Mouse (Mus musculus) embryo, embryonic 10 days (tissue): ENCODE results near the gene Fam129a.
"Not testable (repeated sequence)": the region's sequence is repeated elsewhere in the genome, so short reads cannot be mapped to it uniquely, and the experiment has no call there.

ENCODE experiments used
- DNase-seq: peaks from one replicate; pipeline ENCODE4 v3.0.0-alpha.2; 2015; ENCODE audit warnings: low spot score

The Fam129a gene

DNA sequence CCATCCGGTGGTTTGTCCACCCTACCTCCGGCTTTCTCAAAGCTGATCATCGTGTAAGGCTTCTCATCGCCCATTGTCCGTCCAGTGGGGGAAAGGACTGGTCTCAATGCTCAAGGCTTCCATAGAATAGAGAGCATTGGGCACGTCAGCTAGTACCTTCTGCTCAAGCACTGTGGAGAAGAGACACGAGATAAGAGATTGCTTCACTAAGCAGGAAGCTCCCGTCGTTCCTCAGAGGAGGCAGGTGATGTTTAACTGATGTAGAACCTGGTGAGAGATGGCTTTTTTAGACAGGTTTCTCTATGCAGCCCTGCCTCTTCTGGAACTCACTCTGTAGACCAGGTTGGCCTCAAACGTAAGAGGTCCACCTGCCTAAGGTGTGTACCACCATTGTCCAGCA, 93.4 kb downstream of the Fam129a start:
- DNase-seq: no peak

DNA sequence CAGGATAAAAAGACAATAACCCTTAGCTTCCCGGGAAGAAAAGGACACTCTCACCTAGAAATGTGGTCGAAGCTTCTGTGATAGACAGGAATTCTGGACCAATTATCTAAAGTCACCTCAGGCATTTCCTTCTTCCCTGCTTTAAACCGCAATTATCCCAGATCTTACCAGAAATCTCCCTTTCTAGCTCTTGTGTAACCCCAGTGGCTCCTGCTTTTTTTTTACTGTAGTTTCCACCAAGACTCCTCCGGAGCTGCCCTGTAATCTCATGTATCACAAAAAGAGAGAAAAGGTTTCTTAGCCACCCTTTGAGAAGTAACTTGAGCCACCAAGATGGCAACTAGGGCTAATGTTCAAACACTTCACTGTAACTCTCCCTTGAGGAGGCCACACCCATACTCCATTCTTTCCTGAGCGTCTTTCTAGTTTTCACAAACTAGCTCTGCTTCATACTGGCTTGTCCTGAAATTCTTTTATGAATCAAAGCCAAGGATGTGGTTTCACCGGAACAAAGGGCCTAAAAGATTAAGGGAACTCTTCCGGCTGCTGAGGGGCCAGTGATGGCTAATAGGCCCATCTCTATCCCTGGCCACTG, 93.9 kb downstream of the Fam129a start:
- no peak for DNase-seq

DNA sequence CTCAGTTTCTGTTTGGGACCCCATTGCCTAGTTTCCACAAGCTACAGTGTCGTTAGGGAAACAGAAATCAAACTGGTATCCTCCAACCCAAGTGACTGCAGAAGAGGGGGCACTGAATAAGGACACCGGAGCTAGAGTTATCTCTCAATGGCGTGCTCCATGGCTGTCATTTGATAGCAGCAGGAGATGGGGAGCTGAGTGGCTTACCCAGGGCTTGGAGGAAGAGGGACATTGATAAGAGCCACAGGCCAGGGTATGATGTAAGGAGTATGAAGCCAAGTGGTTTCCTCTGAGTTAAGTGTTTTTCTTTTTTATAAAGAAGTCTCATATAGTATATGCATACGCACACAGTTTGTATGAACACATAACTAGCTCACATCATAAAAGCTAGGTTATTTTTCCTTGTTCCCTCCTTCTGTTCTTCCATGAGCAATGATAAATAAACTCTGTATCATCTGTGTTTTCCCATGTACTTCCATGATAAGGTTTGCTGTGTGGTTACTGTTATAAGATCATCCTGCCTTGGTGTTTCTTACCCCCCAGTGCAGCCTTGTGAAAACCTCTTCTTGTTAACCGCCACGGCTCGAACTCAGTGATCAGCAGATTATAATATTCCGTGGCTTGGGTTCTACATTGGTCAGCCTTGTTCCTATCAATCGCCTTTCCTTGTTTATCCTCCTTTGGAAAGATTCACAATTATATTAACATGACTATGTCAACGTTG, 96.5 kb downstream of the Fam129a start:
- DNase-seq: no peak

DNA sequence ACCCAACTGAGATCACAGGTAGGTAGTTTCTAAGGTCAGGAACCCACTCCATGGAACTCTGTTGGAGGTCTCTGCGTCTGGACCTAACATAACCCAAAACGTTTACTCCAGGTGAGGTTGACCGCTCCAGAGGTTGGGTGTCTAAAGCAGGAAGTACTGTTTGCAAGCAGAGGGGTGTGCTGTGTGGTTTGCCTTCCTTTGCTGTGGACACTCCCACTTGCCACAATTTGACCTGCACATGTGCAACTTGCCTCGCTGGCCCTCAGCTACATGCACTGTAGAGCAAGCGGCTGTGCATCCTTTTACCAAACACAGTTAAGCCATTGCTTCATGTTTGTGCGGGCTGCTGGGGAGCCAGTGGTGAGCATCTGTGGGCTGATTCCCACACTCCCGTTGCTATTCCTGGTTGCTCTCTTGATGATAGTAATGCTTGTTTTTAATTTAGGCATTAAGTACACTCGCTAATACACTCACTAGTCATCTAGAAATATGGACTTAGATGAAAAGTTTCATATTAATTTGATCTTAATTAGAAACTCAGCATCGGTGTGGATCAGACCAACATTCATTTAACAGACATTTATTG, 99.1 kb downstream of the Fam129a start:
- DNase-seq: no peak

DNA sequence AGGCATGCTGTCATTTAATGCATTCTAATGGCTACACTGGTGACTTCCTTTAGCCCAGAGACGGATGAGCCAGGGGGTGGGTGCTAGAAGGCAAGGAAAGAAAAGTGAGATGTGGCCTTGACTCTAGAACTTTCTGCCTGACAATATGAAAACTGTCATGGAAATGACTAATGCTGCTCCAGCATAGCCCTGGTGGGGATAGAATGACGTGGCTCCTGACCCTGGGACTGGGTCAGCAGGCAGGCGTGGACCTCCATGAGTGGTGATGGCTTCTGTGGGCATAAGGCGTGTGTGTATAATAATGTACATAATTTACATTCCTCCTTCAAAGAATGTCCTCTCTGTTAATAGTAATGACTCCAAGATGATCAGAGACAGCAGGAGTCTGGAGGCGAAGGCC, 104.7 kb downstream of the Fam129a start:
- no peak for DNase-seq

DNA sequence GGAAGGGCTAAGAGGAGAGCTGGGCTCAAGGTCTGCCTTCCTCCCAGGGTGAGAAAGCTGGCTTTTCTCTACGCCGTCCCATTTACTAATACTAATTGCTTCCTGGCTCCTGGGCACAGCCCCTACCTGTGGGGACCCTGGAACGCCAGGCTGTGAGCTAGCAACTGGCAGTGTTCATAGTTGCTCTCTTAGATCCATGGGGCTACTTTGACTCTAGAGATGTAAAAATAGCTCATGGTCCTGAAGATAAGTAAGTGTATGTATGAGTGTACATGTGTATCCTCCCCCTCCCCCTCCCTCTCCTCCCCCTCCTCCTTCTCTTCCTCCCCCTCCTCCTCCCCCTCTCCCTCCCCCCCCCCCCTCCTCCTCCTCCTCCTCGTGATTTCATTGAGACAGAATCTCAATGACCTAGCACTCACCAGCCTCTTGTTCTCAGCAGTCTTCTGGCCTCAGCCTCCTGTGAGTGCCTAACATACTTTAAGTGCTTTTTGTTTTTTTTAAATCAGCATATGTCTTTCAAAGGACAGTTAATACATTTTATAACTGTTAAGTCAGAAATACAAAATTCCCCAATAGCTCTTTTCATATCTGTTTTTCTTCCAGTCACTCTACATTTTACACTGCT, 106.3 kb downstream of the Fam129a start:
- DNase-seq: no peak

DNA sequence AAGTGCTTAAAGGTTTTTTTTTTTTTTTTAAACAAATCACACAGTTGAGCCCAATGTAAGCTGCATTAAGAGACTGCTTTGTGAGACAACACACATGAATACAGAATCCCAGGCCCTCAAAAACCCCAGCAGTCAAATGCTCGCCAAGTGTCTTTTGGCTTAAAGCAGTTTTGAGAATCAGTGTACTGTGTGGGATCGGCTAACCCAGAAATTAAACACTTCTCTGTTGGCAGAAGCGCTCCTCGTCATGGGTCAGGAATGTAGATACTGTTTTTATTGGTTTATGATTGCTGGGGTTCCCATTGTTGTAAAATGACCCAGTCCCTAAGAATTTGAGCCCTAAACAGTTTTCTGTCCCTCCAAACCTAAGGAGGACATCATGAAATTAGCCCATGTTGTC, 107.0 kb downstream of the Fam129a start:
- no peak for DNase-seq

DNA sequence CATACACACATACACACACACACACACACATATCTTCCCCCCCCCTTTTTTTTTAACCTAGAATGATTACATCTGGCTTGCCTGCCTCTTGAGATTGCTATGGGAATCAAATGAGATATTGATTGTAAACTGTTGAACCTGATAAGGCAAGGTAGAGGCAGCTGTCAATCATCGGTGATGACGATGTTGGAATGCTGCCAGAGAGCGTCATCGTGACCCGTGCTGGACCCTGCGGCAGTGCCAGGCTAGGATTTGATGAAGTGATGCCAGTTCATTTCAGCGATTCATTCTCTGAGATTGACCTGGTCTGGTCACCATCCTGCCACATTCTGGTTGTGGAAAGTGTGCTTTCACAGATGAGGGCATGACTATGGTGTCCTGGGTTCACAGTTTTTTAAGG, 108.2 kb downstream of the Fam129a start:
- no peak for DNase-seq

DNA sequence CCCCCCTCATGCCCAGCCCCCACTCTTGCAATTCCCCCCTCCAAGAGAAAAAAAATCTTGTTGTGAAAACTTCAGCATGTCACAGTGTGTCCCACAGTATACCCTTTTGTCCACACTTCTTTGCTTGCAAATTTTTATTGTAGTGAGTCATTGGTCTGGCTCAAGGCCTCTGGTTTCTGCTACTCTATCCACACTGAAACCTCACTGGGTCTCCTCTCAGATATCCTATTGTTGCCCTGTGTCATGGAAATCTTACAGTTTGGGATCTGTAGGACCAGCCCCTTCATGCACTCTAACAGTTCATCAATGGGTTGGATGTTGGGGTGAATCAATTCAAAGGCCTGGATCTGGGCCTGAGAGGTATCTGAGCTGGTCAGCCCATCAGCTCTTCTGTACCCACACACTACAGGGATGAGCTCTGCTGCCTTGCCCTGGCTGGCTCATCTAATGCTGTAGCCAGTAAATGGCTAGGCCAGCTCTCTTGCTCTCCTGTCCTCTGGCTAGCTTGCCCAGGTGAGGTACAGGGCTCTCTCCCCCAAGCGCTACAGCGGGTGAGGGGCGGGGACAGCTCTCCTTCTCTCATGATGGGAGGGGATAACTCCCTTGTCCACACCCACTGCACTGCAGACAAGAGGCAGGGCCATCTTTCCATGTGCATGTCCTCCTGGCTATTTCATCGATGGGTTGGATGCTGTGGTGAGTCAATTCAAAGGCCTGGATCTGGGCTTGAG, 109.1 kb downstream of the Fam129a start:
- no peak for DNase-seq

DNA sequence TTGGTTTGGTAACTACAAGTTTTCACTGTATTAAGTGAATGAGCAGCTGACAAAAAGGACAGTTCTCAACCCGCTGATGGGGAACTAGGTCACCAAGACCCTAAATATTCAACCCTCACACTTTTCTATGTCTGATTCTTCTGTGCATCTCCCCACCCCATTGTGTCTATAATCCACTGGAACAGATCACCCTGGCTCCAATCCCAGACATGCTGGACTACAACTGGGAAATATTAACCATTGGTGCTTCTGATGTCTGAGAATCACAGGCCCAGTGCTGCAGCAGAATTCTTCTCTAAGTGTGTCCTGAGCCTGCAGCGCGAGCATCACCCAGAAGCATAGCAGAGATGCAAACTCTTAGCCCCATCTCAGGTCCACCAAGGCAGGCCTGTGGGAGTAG, 110.0 kb downstream of the Fam129a start:
- DNase-seq: no peak

DNA sequence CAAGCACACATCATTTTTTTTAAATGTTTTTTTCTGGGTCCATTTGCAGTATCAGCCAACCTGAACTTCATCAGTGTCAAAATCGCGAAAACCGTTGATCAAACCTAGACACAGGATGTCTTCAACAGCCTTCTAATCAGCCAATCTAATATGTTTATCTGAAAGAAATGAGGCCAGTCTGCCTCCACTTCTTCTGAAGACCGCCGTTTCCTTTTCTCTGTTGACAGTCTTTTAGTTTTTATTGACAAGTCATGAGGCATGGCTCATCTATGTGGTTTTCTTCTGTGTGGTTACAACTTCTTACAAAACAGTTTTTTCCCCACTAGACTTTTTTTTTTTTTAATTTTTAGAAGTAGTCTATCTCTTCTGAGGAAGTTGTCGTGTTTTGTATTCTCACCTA, 111.9 kb downstream of the Fam129a start:
- DNase-seq: no peak

DNA sequence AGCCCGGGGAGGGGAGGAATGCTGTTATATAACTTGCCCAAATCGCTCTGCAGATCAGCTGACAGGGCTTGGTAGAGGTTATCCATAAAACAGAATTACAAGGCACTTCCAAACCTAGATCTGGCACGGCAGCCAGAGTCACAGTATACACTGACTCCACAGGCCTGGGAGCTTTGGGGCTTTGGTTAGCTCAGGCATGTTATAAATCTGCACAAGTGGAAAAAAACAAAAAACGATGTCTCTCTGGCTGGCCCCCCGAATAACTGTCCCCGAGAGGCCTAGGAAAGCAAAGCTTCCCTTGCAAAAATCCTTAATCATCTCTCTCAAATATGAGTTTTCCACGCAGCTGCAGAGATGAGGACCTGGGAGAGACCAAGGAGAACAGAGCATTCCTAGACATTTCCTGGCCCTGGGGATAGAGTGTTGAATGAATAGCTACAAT, 113.5 kb downstream of the Fam129a start:
- no peak for DNase-seq

DNA sequence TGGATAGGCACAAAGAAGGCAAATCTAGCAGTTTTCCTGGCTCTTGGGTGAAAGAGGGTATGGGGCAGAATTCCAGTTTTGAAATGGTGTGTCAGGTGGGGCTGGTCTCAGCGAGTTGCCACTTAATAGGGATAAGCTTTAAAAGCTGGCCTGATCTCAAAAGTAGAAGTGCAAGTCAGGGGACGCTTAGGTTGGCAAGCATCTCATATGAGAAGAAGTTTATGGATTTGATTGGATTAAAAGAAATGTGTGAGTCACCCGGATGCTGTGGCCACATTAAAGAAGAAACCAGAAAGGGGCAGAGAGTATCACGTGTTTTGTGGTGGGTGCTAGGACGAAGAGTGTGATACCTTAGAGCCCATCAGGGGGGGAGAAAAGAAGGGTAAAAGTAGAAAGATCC, 114.0 kb downstream of the Fam129a start:
- no peak for DNase-seq

DNA sequence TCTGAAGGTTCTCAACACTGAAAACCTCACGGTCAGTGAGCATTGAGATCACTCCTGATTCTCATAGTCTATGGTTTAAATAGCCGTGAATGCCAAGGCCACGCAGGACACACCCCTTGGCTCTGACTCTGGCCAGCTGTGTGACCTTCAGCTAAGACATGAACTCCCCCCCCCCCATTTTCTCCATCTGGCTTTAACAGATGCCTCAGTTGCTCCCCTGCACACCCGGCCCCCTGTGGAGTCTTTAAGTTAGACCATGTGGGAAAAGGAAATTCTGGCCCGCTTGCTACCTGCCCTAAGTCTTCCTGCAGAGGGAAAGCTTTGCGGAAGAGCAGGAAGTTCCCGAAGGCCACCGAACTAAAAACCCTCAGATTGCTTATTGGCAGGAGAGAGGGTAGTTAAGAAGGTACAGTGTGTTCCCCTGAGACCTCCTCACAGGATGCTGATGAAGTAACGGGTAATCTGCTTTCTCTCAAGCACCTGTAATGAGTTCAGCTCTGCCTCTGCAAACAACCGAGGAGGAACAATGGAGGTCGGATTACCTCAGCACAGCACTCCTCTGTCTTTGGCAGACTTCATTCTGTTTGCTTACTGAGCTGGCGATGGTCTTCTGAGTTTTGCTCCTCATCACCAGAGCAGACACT, 114.8 kb downstream of the Fam129a start:
- DNase-seq: peak; percentile 23

DNA sequence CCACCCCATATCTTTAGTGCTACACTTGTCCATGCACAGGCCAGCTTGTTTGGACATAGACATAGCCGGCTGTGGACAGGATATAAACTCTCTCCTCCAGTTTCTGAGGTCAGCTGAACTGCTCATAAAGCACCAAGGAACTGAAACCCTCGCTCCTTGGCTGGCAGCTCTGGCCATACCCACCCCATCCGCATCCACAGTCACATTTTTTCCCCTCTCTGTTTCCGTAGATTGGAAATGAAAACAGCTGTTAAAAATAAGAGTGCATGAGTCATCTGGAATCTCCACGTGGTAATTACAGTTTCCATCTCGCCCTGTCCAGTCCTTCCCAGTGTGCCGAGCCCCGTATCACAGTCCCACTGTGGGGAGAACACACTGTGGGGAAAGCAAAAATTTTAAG, 115.7 kb downstream of the Fam129a start:
- no peak for DNase-seq

DNA sequence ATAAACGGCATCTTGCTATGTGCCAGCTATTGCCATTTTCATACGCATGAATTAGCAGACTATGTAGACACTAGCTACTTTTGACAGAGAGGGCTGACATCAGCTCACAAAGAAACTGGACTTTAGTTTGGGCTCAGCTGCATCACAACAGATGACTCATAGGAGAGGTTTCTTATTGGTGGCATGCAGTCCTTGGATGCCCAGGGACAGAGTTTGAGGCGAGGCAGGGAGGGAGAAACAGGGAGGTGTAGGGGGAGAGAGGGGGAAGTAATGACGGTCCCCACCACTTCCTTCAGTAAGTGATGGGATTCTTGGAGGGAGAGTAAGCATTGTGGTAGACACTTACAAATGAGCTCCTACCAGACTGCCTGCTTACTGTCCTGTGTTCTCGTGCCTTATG, 118.0 kb downstream of the Fam129a start:
- no peak for DNase-seq

DNA sequence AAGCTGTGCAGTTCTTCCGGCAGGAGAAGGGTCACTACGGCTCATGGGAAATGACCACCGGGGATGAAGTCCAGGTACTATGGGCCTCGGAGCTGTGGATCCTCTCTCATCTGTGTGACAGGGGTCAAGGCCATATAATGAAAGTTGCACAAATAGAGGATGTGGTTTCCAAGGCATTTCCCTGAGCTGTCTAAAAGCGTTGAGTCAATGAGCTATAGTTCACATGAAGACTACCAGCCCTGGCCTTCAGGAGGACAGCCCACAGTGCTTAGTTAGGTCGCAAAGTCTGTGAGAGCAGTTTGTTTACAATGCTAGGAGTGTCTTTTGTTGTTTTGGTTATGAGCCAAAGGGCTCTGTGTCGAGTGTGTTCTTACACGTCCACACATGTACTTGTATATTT, 118.6 kb downstream of the Fam129a start:
- DNase-seq: no peak

DNA sequence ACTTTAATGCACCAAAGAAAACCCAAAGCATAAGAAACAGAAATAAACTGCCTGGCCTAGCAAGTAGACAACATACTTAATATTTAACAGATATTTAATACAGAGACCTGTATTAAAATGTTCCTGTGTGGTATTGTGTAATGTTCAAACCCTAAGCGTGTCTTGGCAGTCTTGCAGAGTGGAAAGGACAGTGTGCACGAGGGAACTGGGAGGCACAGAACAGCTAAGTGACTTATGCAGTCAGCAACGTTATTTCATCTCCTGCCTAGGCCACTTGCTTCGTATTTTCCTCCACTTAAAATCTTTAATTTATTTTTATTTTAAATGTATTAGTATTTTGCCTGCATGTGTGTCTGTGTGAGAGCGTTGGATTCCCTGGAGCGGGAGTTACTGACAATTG, 119.1 kb downstream of the Fam129a start:
- no peak for DNase-seq

DNA sequence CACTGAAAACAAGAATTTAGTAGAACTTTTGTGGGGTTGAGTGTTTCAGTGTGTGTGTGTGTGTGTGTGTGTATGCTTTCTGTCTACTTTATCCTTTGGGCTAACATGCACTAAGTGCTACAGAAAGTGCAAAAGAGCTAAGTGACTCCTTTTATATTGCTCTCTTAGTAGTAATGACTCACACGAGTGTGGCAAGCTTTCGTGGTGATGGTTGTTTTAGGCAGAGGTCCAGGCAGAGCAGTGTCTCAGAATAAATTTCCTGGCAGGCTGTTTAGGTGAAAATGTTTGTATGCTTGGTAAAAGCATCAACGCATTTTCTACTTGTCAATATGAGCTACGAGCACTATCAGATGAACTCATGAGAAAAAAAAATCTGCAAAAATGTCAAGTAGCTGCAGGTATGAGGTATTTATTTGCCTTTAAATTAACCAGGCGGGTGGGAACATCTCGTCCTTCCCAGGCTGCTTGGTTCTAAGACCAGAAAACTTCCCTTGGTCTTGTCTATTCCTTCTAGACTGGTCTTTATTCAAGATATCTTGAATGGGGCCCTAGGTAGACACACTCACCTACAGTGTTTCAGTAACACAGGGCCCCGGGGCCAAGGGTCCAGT, 119.7 kb downstream of the Fam129a start:
- DNase-seq: no peak

DNA sequence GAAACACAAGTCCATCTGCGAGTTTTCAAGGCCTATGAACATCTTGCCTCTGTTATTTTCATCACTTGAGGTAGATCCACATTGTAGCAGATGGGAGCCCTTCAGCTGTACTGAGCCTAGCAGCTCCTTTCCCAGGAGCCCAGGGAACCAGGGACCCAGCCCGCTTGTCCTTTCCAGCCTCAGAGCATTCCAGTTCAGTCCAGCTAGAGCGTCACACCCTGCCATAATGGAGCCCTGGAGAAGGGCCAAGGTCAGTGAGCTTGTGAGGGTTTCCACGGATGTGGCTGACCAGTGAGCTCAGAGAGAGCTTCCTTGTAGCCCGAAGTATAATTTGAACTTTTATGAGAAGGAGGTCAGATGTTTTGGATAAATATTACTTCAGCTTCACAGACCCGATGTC, 121.9 kb downstream of the Fam129a start:
- DNase-seq: not testable (repeated sequence)

DNA sequence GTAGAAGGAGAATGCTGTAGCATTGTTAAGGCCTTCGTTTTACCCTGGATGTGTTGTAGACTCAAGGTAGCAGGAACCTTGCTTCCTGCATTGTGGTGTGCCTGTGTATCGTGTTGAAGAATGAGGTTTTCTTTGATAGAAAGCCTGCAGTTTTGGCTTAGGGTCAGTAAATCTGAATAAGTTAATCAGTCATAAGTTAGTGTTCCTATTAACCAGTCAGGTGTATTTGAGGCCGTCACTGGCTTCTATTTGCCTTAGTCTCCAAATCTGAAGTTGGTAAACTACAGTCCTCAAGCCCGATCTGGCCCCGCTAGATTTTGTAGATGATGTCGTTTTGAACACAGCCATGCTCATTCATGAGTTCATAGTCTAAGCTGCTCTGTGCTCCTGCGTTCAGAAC, 125.8 kb downstream of the Fam129a start:
- DNase-seq: no peak
